Mouse (Mus musculus) spleen, adult 2 months (tissue): ENCODE data around the gene Fcgr1.
"Not testable (repeated sequence)": the region's sequence is repeated elsewhere in the genome, so short reads cannot be mapped to it uniquely, and the experiment has no call there.

Source experiments
- CTCF ChIP-seq: fragments of 200-500 bp; IDR thresholded peaks from 2 replicates; pipeline ENCODE4 v1.5.1; 2011; ENCODE audit warnings: mild to moderate bottlenecking, inconsistent platforms; ENCODE audit not compliant: insufficient read depth, insufficient read length, insufficient replicate concordance; ENCODE audit errors: extremely low read depth
- POLR2A ChIP-seq: fragments of 200-500 bp; IDR thresholded peaks from 2 replicates; pipeline ENCODE4 v1.6.1; 2011; ENCODE audit warnings: low read depth, low read length, inconsistent platforms

- TF ChIP-seq CTCF, POLR2A: not testable (repeated sequence)
These were observed 53.6 kb downstream of the Fcgr1 start, which contains the start of gene Hist2h2aa2 for GRCm38 (mm10) chr3:96239949-96240798.
